Mouse (Mus musculus): ENCODE measurements around the gene Flvcr2. TPM values are rescaled to one million over a fixed set of nuclear protein-coding genes. Genes with fewer than 3 reads are reported as not detected.

Gene Flvcr2
- total and polyA plus RNA-seq, 2 experiments from 2014 or later: 4.2 to 5.5 TPM

DNA sequence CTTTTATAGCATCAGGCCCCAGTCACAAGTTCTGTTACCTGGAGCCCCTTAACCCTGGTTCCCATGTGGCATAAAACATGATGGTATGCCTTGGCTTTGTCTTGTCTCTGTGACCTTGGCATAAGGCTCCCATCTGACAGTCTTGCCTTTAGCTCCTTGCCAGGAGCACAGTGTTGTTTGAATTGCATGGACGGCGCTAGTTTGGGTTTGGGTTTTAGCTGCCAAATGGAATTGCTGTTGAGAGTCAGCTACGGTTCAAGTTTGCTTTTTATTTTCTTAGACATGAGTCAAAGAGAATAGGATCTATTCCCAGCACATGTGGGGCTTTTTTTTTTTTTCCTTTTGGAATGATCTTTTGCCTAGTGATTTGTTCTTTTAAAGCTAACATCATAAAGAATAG, 112.8 kb downstream of the Flvcr2 start:
- Histone ChIP-seq H3K36me3 (ENCODE audit: insufficient read depth, low read length) (peaks cover 5% of the 10 kb centered on the region; the same call in 1 of the 2 replicates), H3K27me3 (ENCODE audit: insufficient read depth, low read length) (no peaks in the 10 kb centered on the region), H3K27ac (ENCODE audit: low read depth, low read length) (no peak overlapping the region), H3K9me3 (ENCODE audit: low read length) (no peaks in the 10 kb centered on the region), H3K4me3 (ENCODE audit: low read depth, low read length) (no peak overlapping the region), H3K4me1 (ENCODE audit: insufficient read depth, low read length) (no peaks in the 10 kb centered on the region), H3K4me2 (ENCODE audit: low read depth, low read length, poor library complexity, severe bottlenecking) (no peak overlapping the region), H3K9ac (replicated peaks; ENCODE audit: low read length, poor library complexity, severe bottlenecking) (no peak overlapping the region)
- ATAC-seq (ENCODE audit: low FRiP score) (no peak), DNase-seq (ENCODE audit: low spot score) (no peak)
- 61% methylated on average over 3 of the region's 3 CpGs for WGBS
- TF ChIP-seq CTCF (IDR thresholded peaks at IDR 0.05): no peak

GRCm38 (mm10) chr12:85859511-85860189, 113.3 kb downstream of the Flvcr2 start:
- no peaks in the 10 kb centered on the region for H3K9me3 ChIP-seq (ENCODE audit: low read length)
- H3K27me3 ChIP-seq (ENCODE audit: insufficient read depth, low read length): no peaks in the 10 kb centered on the region
- no peak overlapping the region for H3K4me3 ChIP-seq (ENCODE audit: low read depth, low read length)
- H3K27ac ChIP-seq (ENCODE audit: low read depth, low read length): no peak overlapping the region
- no peak overlapping the region for H3K9ac ChIP-seq (replicated peaks; ENCODE audit: low read length, poor library complexity, severe bottlenecking)
- no peak for TF ChIP-seq CTCF (IDR thresholded peaks at IDR 0.05)
- H3K36me3 ChIP-seq (ENCODE audit: insufficient read depth, low read length): peaks cover 5% of the 10 kb centered on the region; the same call in 1 of the 2 replicates
- H3K4me2 ChIP-seq (ENCODE audit: low read depth, low read length, poor library complexity, severe bottlenecking): no peak overlapping the region
- DNase-seq (ENCODE audit: low spot score) (peak; percentile 37), ATAC-seq (ENCODE audit: low FRiP score) (no peak)
- H3K4me1 ChIP-seq (ENCODE audit: insufficient read depth, low read length): no peaks in the 10 kb centered on the region
- 43% methylated on average over 3 of the region's 3 CpGs for WGBS

- H3K36me3 ChIP-seq (ENCODE audit: insufficient read depth, low read length): peaks cover 3% of the 10 kb centered on the region; the same call in 1 of the 2 replicates
- TF ChIP-seq CTCF (IDR thresholded peaks at IDR 0.05): no peak
- no peak overlapping the region for H3K4me3 ChIP-seq (ENCODE audit: low read depth, low read length)
- DNase-seq (ENCODE audit: low spot score) (peak; percentile 58), ATAC-seq (ENCODE audit: low FRiP score) (peak; percentile 60; the same call in 1 of the 2 replicates)
- no peak overlapping the region for H3K4me2 ChIP-seq (ENCODE audit: low read depth, low read length, poor library complexity, severe bottlenecking)
- no peaks in the 10 kb centered on the region for H3K27me3 ChIP-seq (ENCODE audit: insufficient read depth, low read length)
- no peaks in the 10 kb centered on the region for H3K4me1 ChIP-seq (ENCODE audit: insufficient read depth, low read length)
- H3K9ac ChIP-seq (replicated peaks; ENCODE audit: low read length, poor library complexity, severe bottlenecking): no peak overlapping the region
- 28% methylated on average over 2 of the region's 2 CpGs for WGBS
- no peaks in the 10 kb centered on the region for H3K9me3 ChIP-seq (ENCODE audit: low read length)
- H3K27ac ChIP-seq (ENCODE audit: low read depth, low read length): no peak overlapping the region
Measured at GRCm38 (mm10) chr12:85862514-85862913, 116.2 kb downstream of the Flvcr2 start.

Small RNA genes lying within 50 kb of the gene (microRNA-seq; reads per million reads assigned to microRNA genes)
- gene Gm47285 (ENCODE audit: borderline number of aligned reads): not detected

Other genes starting within 250 kb of the Flvcr2 start
- 15.8 and 18.4 TPM in 2 replicates for gene Jdp2, start 147.5 kb upstream of the Flvcr2 start, total RNA-seq (2014; rRNA removed)
- 0.56 and 1.0 TPM in 2 replicates for gene Jdp2, start 147.5 kb upstream of the Flvcr2 start, polyA plus RNA-seq (2015; fragmentation: Nextera tagmentation; extraction: Ambion mirVana)
- 0.28 and 3.1 TPM in 2 replicates for gene Batf, start 59.9 kb upstream of the Flvcr2 start, total RNA-seq (2014; rRNA removed)
- 0.83 and 1.3 TPM in 2 replicates for gene Batf, start 59.9 kb upstream of the Flvcr2 start, polyA plus RNA-seq (2015; fragmentation: Nextera tagmentation; extraction: Ambion mirVana)
- gene Erg28, start 78.0 kb downstream of the Flvcr2 start, total RNA-seq (2014; rRNA removed): 71.4 and 79.8 TPM in 2 replicates
- gene Erg28, start 78.0 kb downstream of the Flvcr2 start, polyA plus RNA-seq (2015; fragmentation: Nextera tagmentation; extraction: Ambion mirVana): 104 and 110 TPM in 2 replicates
- gene Ttll5, start 78.1 kb downstream of the Flvcr2 start, total RNA-seq (2014; rRNA removed): 15.9 and 24.0 TPM in 2 replicates
- 10.0 and 10.4 TPM in 2 replicates for gene Ttll5, start 78.1 kb downstream of the Flvcr2 start, polyA plus RNA-seq (2015; fragmentation: Nextera tagmentation; extraction: Ambion mirVana)